Mouse (Mus musculus): ENCODE measurements around the gene Syt9. TPM values are rescaled to one million over a fixed set of nuclear protein-coding genes. Genes with fewer than 3 reads are reported as not detected.
A peak's percentile ranks its signal among the peaks of the same experiment; 100 is the strongest.

The Syt9 gene
- polyA plus RNA-seq (2012; rRNA removed), result 0.07 TPM in 1 of 2 replicates, not detected in the other

- no peaks in the 10 kb centered on the region for H3K36me3 ChIP-seq (ENCODE audit: control insufficient read depth, insufficient read depth, low read length)
- 0 out of 2 replicates have a peak within 1 kb of the TSS, but pooled peaks have one; percentile 18 for H3K4me3 ChIP-seq (ENCODE audit: control insufficient read depth, insufficient read depth, low read length)
- H3K4me1 ChIP-seq (replicated peaks; ENCODE audit: control insufficient read depth, insufficient read depth, low read length), result no peaks in the 10 kb centered on the region
- WGBS, result 2% methylated on average over 94 of the region's 102 CpGs
- no peak within 1 kb of the TSS for H3K27ac ChIP-seq (ENCODE audit: control insufficient read depth, insufficient read depth, low read length)
- peaks cover 9% of the 10 kb centered on the region; the same call in 1 of the 2 replicates for H3K27me3 ChIP-seq (ENCODE audit: control insufficient read depth, insufficient read depth, low read length)
- peak; percentile 2 for DNase-seq
- no peak for TF ChIP-seq CTCF (IDR thresholded peaks at IDR 0.05; ENCODE audit: borderline replicate concordance, control insufficient read depth, extremely low read depth, insufficient read depth, low read length, poor library complexity)
- no peak for TF ChIP-seq POLR2A (IDR thresholded peaks at IDR 0.05; ENCODE audit: control insufficient read depth, extremely low read depth, insufficient read depth, low read length, poor library complexity)
Observed at GRCm38 (mm10) chr7:107370232-107371125, at the start of gene Syt9. Gene Syt9, plus strand, starts transcription at chr7:107370728.

- 93% methylated on average over 5 of the region's 5 CpGs for WGBS
- no peaks in the 10 kb centered on the region for H3K36me3 ChIP-seq (ENCODE audit: control insufficient read depth, insufficient read depth, low read length)
- no peak overlapping the region for H3K27ac ChIP-seq (ENCODE audit: control insufficient read depth, insufficient read depth, low read length)
- H3K27me3 ChIP-seq (ENCODE audit: control insufficient read depth, insufficient read depth, low read length), result no peaks in the 10 kb centered on the region
- TF ChIP-seq CTCF (IDR thresholded peaks at IDR 0.05; ENCODE audit: borderline replicate concordance, control insufficient read depth, extremely low read depth, insufficient read depth, low read length, poor library complexity) (no peak), POLR2A (IDR thresholded peaks at IDR 0.05; ENCODE audit: control insufficient read depth, extremely low read depth, insufficient read depth, low read length, poor library complexity) (no peak)
- no peak overlapping the region for H3K4me3 ChIP-seq (ENCODE audit: control insufficient read depth, insufficient read depth, low read length)
- no peaks in the 10 kb centered on the region for H3K4me1 ChIP-seq (replicated peaks; ENCODE audit: control insufficient read depth, insufficient read depth, low read length)
- DNase-seq, result no peak
Observed at GRCm38 (mm10) chr7:107339013-107339412, 31.5 kb upstream of the Syt9 start.

GRCm38 (mm10) chr7:107339560-107340057 is 30.9 kb upstream of the Syt9 start:
- no peaks in the 10 kb centered on the region for H3K36me3 ChIP-seq (ENCODE audit: control insufficient read depth, insufficient read depth, low read length)
- TF ChIP-seq CTCF (IDR thresholded peaks at IDR 0.05; ENCODE audit: borderline replicate concordance, control insufficient read depth, extremely low read depth, insufficient read depth, low read length, poor library complexity) (no peak), POLR2A (IDR thresholded peaks at IDR 0.05; ENCODE audit: control insufficient read depth, extremely low read depth, insufficient read depth, low read length, poor library complexity) (no peak)
- H3K4me3 ChIP-seq (ENCODE audit: control insufficient read depth, insufficient read depth, low read length), result no peak overlapping the region
- no peak overlapping the region for H3K27ac ChIP-seq (ENCODE audit: control insufficient read depth, insufficient read depth, low read length)
- H3K27me3 ChIP-seq (ENCODE audit: control insufficient read depth, insufficient read depth, low read length), result no peaks in the 10 kb centered on the region
- 61% methylated on average over 3 of the region's 3 CpGs for WGBS
- no peak for DNase-seq
- H3K4me1 ChIP-seq (replicated peaks; ENCODE audit: control insufficient read depth, insufficient read depth, low read length), result no peaks in the 10 kb centered on the region

DNA sequence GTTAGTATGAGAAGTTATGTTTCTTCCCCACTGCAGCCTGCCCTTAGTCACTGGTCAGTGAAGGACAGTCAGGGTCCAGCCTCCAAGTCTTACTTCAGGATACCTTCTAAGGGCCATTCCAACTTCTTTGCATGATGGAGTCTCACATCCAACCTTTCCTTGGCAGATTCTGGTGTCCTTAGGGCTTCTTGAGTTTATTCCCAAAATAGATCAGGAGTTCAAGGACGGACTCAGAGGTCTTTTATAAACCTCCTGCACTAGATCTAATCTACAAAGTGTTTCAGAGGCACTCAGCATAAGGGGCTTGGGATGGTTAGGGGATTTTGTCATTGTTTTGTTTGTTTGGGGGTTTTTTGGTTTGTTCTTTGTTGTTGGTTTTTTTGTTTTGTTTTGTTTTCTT is 30.3 kb upstream of the Syt9 start:
- Histone ChIP-seq H3K27ac (ENCODE audit: control insufficient read depth, insufficient read depth, low read length) (no peak overlapping the region), H3K4me1 (replicated peaks; ENCODE audit: control insufficient read depth, insufficient read depth, low read length) (no peaks in the 10 kb centered on the region), H3K27me3 (ENCODE audit: control insufficient read depth, insufficient read depth, low read length) (no peaks in the 10 kb centered on the region), H3K36me3 (ENCODE audit: control insufficient read depth, insufficient read depth, low read length) (no peaks in the 10 kb centered on the region), H3K4me3 (ENCODE audit: control insufficient read depth, insufficient read depth, low read length) (no peak overlapping the region)
- no peak for TF ChIP-seq POLR2A (IDR thresholded peaks at IDR 0.05; ENCODE audit: control insufficient read depth, extremely low read depth, insufficient read depth, low read length, poor library complexity)
- no peak for TF ChIP-seq CTCF (IDR thresholded peaks at IDR 0.05; ENCODE audit: borderline replicate concordance, control insufficient read depth, extremely low read depth, insufficient read depth, low read length, poor library complexity)
- WGBS, result 45% methylated on average over 1 of the region's 1 CpGs
- no peak for DNase-seq

GRCm38 (mm10) chr7:107341519-107342190 is 28.9 kb upstream of the Syt9 start:
- H3K27ac ChIP-seq (ENCODE audit: control insufficient read depth, insufficient read depth, low read length), result no peak overlapping the region
- TF ChIP-seq POLR2A (IDR thresholded peaks at IDR 0.05; ENCODE audit: control insufficient read depth, extremely low read depth, insufficient read depth, low read length, poor library complexity) (no peak), CTCF (IDR thresholded peaks at IDR 0.05; ENCODE audit: borderline replicate concordance, control insufficient read depth, extremely low read depth, insufficient read depth, low read length, poor library complexity) (no peak)
- no peaks in the 10 kb centered on the region for H3K36me3 ChIP-seq (ENCODE audit: control insufficient read depth, insufficient read depth, low read length)
- H3K4me3 ChIP-seq (ENCODE audit: control insufficient read depth, insufficient read depth, low read length), result no peak overlapping the region
- DNase-seq, result no peak
- 71% methylated on average over 8 of the region's 8 CpGs for WGBS
- no peaks in the 10 kb centered on the region for H3K27me3 ChIP-seq (ENCODE audit: control insufficient read depth, insufficient read depth, low read length)
- H3K4me1 ChIP-seq (replicated peaks; ENCODE audit: control insufficient read depth, insufficient read depth, low read length), result no peaks in the 10 kb centered on the region

- no peak for DNase-seq
- TF ChIP-seq POLR2A (IDR thresholded peaks at IDR 0.05; ENCODE audit: control insufficient read depth, extremely low read depth, insufficient read depth, low read length, poor library complexity) (no peak), CTCF (IDR thresholded peaks at IDR 0.05; ENCODE audit: borderline replicate concordance, control insufficient read depth, extremely low read depth, insufficient read depth, low read length, poor library complexity) (no peak)
- no peaks in the 10 kb centered on the region for H3K36me3 ChIP-seq (ENCODE audit: control insufficient read depth, insufficient read depth, low read length)
- H3K27ac ChIP-seq (ENCODE audit: control insufficient read depth, insufficient read depth, low read length), result no peak overlapping the region
- H3K4me3 ChIP-seq (ENCODE audit: control insufficient read depth, insufficient read depth, low read length), result no peak overlapping the region
- H3K27me3 ChIP-seq (ENCODE audit: control insufficient read depth, insufficient read depth, low read length), result no peaks in the 10 kb centered on the region
- no peaks in the 10 kb centered on the region for H3K4me1 ChIP-seq (replicated peaks; ENCODE audit: control insufficient read depth, insufficient read depth, low read length)
- 91% methylated on average over 1 of the region's 1 CpGs for WGBS
Observed at GRCm38 (mm10) chr7:107349201-107349600, 21.3 kb upstream of the Syt9 start.
